Mouse (Mus musculus) C2C12 (cell line): ENCODE measurements around the gene Supt3. TPM values are rescaled to one million over a fixed set of nuclear protein-coding genes. Genes with fewer than 3 reads are reported as not detected.

Experiments
- H3K27me3 ChIP-seq: one replicate; pipeline ENCODE4 v1.6.1; 2011; ENCODE audit not compliant: control insufficient read depth, insufficient read depth, insufficient read length
- H3K36me3 ChIP-seq: one replicate; pipeline ENCODE4 v1.6.1; 2011; ENCODE audit not compliant: control insufficient read depth, insufficient read depth
- H3K4me3 ChIP-seq: one replicate; pipeline ENCODE4 v1.5.1; 2011; ENCODE audit warnings: mild to moderate bottlenecking, control low read depth; ENCODE audit not compliant: poor library complexity, insufficient read depth, severe bottlenecking
- H3K79me2 ChIP-seq: one replicate; pipeline ENCODE4 v1.6.1; 2011; ENCODE audit not compliant: control insufficient read depth, insufficient read depth
- H3K79me3 ChIP-seq: one replicate; pipeline ENCODE4 v1.6.1; 2011; ENCODE audit warnings: low read depth, control low read depth
- H3ac ChIP-seq: one replicate; pipeline ENCODE3; 2011; ENCODE audit warnings: low read depth; ENCODE audit not compliant: control insufficient read depth, insufficient read length
- CEBPB ChIP-seq: IDR thresholded peaks from one replicate; pipeline ENCODE4 v1.6.1; 2011; ENCODE audit warnings: low read depth, mild to moderate bottlenecking, control low read depth, moderate library complexity
- CTCF ChIP-seq: IDR thresholded peaks from one replicate; pipeline ENCODE4 v1.5.1; 2011; ENCODE audit not compliant: control insufficient read depth, insufficient read depth, insufficient read length
- FOSL1 ChIP-seq: IDR thresholded peaks from one replicate; pipeline ENCODE4 v1.8.0; 2011; ENCODE audit warnings: mild to moderate bottlenecking, low read length; ENCODE audit not compliant: poor library complexity, insufficient read depth, severe bottlenecking
- MAX ChIP-seq: IDR thresholded peaks from one replicate; pipeline ENCODE4 v1.6.1; 2011; ENCODE audit warnings: mild to moderate bottlenecking, control low read depth
- MYOD1 ChIP-seq: IDR thresholded peaks from one replicate; pipeline ENCODE4 v1.6.1; 2011; ENCODE audit warnings: low read depth; ENCODE audit not compliant: control insufficient read depth, insufficient read length
- MYOG ChIP-seq: IDR thresholded peaks from one replicate; pipeline ENCODE4 v1.6.1; 2011; ENCODE audit not compliant: control insufficient read depth, insufficient read length; ENCODE audit errors: extremely low read depth
- USF1 ChIP-seq: IDR thresholded peaks from one replicate; pipeline ENCODE4 v1.6.1; 2011; ENCODE audit warnings: low read depth, mild to moderate bottlenecking, control low read depth, moderate library complexity
- polyA plus RNA-seq: library from polyadenylated mRNA; unstranded; fragments of >200 nt; fragmentation: generic; extraction: Trizol; gene quantifications from one replicate; pipeline ENCODE4 v1.2.1, GENCODE M21; 2012; ENCODE audit warnings: missing spikeins

The Supt3 gene
- polyA plus RNA-seq, 1 experiment, result 18.1 TPM

DNA sequence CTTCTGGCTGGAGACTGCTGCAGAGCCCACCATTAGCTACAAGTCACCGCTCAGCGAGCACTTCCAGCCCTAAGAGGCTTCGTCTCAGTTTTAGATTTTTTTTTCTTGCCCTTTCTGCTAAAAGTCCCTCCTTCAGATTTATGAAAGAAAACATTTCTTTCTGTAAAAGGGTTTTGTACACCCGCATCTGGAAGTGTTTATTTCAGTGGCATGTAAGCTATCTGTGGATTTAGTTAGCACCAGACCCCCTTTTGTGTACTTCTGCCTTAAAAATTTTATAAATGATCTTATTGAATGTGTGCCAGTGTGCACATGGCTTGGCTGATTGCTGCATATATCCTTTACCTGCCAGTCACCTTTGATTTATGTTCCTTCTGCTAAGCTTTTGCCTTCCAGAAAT lies 277.6 kb downstream of the Supt3 start:
- H3K27me3 ChIP-seq, result no peaks in the 10 kb centered on the region
- no peaks in the 10 kb centered on the region for H3K36me3 ChIP-seq
- H3K79me2 ChIP-seq, result no peaks in the 10 kb centered on the region
- H3K79me3 ChIP-seq, result no peaks in the 10 kb centered on the region
- TF ChIP-seq FOSL1 (no peak), USF1 (no peak), MAX (no peak), CTCF (no peak), CEBPB (no peak), MYOD1 (no peak), MYOG (no peak)
- H3ac ChIP-seq, result no peak overlapping the region
- no peak overlapping the region for H3K4me3 ChIP-seq

DNA sequence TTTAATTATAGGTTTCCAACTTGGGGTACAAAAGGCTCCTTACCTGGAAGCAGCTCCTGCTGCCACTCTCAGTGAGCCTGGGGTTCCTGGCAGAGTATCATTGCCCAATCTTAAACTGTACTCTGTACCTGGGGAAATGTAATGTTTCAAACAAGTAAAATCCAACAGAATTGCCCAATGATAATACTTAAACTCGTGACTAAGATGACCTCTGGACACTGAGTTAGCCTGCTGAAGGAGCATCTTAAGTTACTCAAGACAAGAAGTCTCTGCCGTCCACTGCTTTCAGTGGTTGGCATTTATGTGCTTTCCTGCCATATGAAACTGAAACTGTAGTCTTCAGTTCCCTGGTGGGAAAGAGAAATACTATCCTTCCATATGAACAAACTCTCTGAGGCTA lies 279.9 kb downstream of the Supt3 start:
- H3K79me3 ChIP-seq, result no peaks in the 10 kb centered on the region
- TF ChIP-seq FOSL1 (no peak), MYOD1 (no peak), CEBPB (no peak), MAX (no peak), MYOG (no peak), USF1 (no peak), CTCF (no peak)
- H3K36me3 ChIP-seq, result no peaks in the 10 kb centered on the region
- H3K27me3 ChIP-seq, result no peaks in the 10 kb centered on the region
- H3ac ChIP-seq, result no peak overlapping the region
- no peak overlapping the region for H3K4me3 ChIP-seq
- H3K79me2 ChIP-seq, result no peaks in the 10 kb centered on the region

DNA sequence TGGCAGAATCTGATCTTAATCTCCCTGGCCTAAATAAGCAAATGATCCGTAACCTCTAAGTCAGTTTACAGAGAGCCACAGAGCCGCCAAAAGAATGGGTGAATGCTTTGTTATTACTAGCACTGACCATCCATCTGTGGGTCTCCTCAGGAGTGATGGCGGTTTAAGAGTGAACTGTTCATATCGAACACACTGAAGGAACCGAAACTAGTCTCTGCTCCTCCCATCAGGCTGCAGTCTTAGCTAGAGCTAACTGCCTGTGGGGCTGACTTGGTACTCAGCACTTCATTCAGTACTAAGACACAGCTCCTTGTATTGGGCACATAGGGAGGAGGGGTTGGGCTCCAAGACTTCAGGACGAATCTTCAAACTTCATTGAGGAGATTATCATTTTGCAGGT lies 280.8 kb downstream of the Supt3 start:
- no peaks in the 10 kb centered on the region for H3K27me3 ChIP-seq
- no peak overlapping the region for H3ac ChIP-seq
- H3K79me3 ChIP-seq, result no peaks in the 10 kb centered on the region
- H3K36me3 ChIP-seq, result no peaks in the 10 kb centered on the region
- no peaks in the 10 kb centered on the region for H3K79me2 ChIP-seq
- no peak for TF ChIP-seq USF1
- no peak for TF ChIP-seq FOSL1
- no peak for TF ChIP-seq CTCF
- no peak for TF ChIP-seq MYOG
- no peak for TF ChIP-seq MYOD1
- no peak for TF ChIP-seq MAX
- TF ChIP-seq CEBPB, result no peak
- H3K4me3 ChIP-seq, result no peak overlapping the region

DNA sequence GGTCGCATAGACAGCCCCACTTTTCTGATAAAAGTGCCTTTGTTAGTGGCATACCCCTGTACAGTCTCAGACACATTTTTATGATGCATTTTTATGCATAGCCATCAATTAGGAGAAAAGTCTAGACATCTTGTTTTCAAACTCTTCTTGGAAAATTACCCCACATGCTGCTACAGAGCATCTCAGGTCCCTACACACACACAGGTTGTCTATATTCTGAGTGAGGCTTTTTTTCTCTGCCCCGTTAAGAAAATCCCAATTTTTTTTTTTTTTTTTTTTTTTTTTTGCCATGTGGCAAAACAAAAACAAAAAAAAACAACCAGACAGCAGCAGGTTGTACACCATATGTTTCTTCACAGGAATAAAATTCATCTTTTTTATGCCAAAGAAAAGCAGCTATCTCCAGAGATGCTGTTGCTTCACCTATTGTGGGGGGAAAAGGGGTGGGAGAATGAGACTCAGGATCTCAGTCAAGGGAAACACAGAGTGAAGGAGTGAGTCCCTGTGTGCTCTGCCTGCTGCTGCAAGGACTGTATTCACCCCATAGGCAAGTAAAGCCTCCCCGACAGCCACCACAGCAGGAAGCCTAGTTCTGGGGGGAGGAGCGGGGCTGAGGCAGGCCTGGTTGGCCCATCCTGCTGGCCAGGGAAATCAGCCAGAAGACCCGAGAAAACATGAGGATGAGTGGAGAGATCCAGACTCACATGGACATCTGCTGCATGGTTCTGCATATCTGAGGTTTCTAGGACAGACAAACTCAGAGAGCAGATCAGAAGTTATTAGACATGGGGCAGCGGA lies 281.8 kb downstream of the Supt3 start:
- Histone ChIP-seq H3K27me3 (no peaks in the 10 kb centered on the region), H3K4me3 (no peak overlapping the region), H3ac (no peak overlapping the region), H3K79me2 (no peaks in the 10 kb centered on the region), H3K36me3 (no peaks in the 10 kb centered on the region), H3K79me3 (no peaks in the 10 kb centered on the region)
- TF ChIP-seq CEBPB (no peak), MAX (no peak), FOSL1 (no peak), CTCF (no peak), USF1 (no peak), MYOG (no peak), MYOD1 (no peak)

DNA sequence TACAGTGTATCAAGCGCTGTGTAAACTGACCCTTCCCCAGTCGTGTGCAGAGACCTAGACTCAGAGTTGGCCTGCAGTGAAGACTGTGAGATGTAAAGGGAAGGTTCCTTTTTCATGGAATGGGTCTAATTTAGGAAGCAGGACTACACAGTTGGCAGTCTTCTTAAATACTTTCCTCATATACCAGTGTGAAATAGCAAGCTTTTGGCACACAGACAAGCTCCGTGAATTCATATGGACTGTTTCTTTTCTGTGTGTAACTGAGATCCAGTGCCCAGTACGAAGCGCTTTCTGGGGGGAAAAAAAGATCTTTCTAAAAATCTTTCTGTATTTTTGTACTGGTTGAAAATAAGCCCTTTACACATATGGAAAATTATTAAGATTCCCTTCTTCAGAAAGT lies 286.8 kb downstream of the Supt3 start:
- Histone ChIP-seq H3K27me3 (no peaks in the 10 kb centered on the region), H3K79me3 (no peaks in the 10 kb centered on the region), H3K4me3 (no peak overlapping the region), H3K36me3 (no peaks in the 10 kb centered on the region), H3ac (no peak overlapping the region), H3K79me2 (no peaks in the 10 kb centered on the region)
- TF ChIP-seq USF1, result no peak
- no peak for TF ChIP-seq CTCF
- TF ChIP-seq MYOG, result no peak
- TF ChIP-seq MYOD1, result no peak
- no peak for TF ChIP-seq FOSL1
- TF ChIP-seq CEBPB, result no peak
- TF ChIP-seq MAX, result no peak

DNA sequence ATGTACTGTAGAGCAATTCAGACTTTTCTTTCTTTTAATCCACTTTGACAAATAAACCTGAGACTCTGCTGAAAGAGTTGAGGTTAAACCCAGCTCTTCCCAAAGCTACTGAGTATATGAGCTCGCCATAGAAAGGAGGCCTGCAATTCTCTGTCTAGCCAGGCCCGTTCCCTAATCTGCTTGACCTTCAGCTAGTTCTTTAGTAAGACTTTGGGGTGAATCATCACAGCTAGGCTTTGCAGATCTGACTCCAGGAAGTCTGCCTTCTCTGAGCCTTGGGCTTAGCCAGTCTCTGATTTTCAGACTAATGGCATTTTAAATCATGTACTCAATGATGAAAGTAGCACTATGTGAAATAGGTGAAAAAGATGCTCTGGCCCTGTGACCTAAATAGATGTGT lies 288.5 kb downstream of the Supt3 start:
- no peaks in the 10 kb centered on the region for H3K27me3 ChIP-seq
- no peaks in the 10 kb centered on the region for H3K79me2 ChIP-seq
- H3K79me3 ChIP-seq, result no peaks in the 10 kb centered on the region
- TF ChIP-seq USF1, result no peak
- TF ChIP-seq MYOG, result no peak
- no peak for TF ChIP-seq MAX
- no peak for TF ChIP-seq CTCF
- no peak for TF ChIP-seq MYOD1
- no peak for TF ChIP-seq CEBPB
- TF ChIP-seq FOSL1, result no peak
- H3K4me3 ChIP-seq, result no peak overlapping the region
- no peaks in the 10 kb centered on the region for H3K36me3 ChIP-seq
- H3ac ChIP-seq, result no peak overlapping the region
